Mouse (Mus musculus): Measurements from ENCODE around the gene Ephx1. TPM values are rescaled to one million over a fixed set of nuclear protein-coding genes. Genes with fewer than 3 reads are reported as not detected.

Gene Ephx1
- polyA plus RNA-seq, 1 experiment from 2014 or later: 3.8 TPM

DNA sequence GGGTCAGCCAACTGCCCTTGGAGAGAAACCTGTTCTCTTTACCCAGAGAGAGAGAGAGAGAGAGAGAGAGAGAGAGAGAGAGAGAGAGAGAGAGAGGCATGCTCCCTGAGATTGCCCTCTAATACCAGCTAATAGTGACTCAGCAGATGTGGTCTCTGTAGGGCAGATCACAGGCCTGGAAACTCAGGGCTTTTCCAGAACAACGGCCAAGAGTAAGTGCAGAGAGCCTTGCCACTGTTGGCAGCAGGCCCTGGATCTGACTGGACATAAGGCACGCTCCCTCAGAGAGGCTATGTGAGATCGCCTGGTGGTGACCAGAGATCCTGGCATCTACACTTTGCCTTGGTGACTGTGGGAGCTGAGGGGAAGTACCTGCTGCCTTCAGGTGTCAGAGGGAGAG lies 10.9 kb downstream of the Ephx1 start:
- no peaks in the 10 kb centered on the region for H3K27me3 ChIP-seq (ENCODE audit: control insufficient read depth, insufficient read depth, low read length)
- 0 out of 2 replicates have a peak, but pooled peaks have one; percentile 17 for ATAC-seq (ENCODE audit: low FRiP score, low TSS enrichment)
- H3K4me1 ChIP-seq (ENCODE audit: control insufficient read depth, insufficient read depth, low read length): 0 out of 2 replicates have a peak, but pooled peaks cover 4% of the 10 kb centered on the region
- no peak overlapping the region for H3K9ac ChIP-seq (ENCODE audit: low read depth, low read length)
- H3K36me3 ChIP-seq (ENCODE audit: control insufficient read depth, insufficient read depth, low read length): no peaks in the 10 kb centered on the region
- H3K27ac ChIP-seq (ENCODE audit: low read depth, low read length): no peak overlapping the region
- WGBS: 70% methylated on average over 3 of the region's 3 CpGs
- no peak overlapping the region for H3K4me3 ChIP-seq (ENCODE audit: low read length)
- no peaks in the 10 kb centered on the region for H3K9me3 ChIP-seq (ENCODE audit: control insufficient read depth, low read length)
- no peak overlapping the region for H3K4me2 ChIP-seq (replicated peaks; ENCODE audit: low read depth, low read length)

DNA sequence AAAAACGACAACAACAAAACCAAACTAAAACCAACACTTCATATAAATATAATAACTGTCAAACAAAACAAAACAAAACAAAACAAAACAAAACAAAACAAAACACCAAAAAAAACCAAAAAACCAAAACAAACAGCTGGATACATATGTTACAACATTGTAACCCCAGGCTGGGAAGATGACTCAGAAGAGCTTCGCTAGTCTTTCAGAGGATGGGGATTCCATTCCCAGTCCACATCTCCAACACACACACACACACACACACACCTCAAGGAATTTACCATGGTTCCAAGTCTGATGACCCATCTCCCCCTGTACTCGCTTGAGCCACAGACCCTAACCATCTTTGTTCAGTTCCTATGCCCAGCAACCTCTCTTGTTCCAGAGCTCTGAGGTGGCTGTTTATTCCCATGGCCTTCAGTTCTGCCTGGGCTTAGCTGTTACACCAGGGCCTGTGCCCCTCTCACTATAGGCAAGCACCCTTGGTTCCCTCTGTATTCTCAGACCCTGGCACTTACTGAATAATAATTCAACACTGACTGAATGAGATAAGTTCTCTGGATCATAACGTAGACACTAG lies 11.6 kb downstream of the Ephx1 start:
- no peak for ATAC-seq (ENCODE audit: low FRiP score, low TSS enrichment)

DNA sequence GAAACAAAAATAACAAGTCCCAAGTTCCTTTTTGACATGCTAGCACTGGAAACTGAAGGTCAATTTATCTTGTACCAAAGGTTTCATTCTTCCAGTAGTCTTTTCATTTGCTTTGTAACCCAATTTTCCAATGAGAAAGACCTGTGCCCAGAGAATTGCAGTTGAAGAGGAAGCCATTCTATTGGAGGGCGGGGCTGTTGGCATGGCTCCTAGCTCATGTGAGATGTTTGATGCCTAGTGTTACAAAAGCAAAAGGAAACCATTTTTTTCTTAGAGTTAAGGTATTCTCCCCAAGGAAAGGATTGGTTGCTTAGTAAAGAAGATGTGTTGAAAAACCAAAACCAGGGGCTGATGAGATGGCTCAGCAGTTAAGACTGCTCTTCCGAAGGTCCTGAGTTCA lies 12.4 kb downstream of the Ephx1 start:
- WGBS: 96% methylated on average over 2 of the region's 2 CpGs
- Histone ChIP-seq H3K27me3 (ENCODE audit: control insufficient read depth, insufficient read depth, low read length) (no peaks in the 10 kb centered on the region), H3K9me3 (ENCODE audit: control insufficient read depth, low read length) (no peaks in the 10 kb centered on the region), H3K27ac (ENCODE audit: low read depth, low read length) (no peak overlapping the region), H3K36me3 (ENCODE audit: control insufficient read depth, insufficient read depth, low read length) (no peaks in the 10 kb centered on the region), H3K4me2 (replicated peaks; ENCODE audit: low read depth, low read length) (no peak overlapping the region), H3K4me1 (ENCODE audit: control insufficient read depth, insufficient read depth, low read length) (0 out of 2 replicates have a peak, but pooled peaks cover 4% of the 10 kb centered on the region), H3K4me3 (ENCODE audit: low read length) (no peak overlapping the region), H3K9ac (ENCODE audit: low read depth, low read length) (no peak overlapping the region)
- no peak for ATAC-seq (ENCODE audit: low FRiP score, low TSS enrichment)

More for the DNA sequence above, 11.6 kb downstream of the Ephx1 start:
- 93% methylated on average over 4 of the region's 4 CpGs for WGBS
- Histone ChIP-seq H3K27me3 (ENCODE audit: control insufficient read depth, insufficient read depth, low read length) (no peaks in the 10 kb centered on the region), H3K27ac (ENCODE audit: low read depth, low read length) (no peak overlapping the region), H3K4me1 (ENCODE audit: control insufficient read depth, insufficient read depth, low read length) (0 out of 2 replicates have a peak, but pooled peaks cover 4% of the 10 kb centered on the region), H3K36me3 (ENCODE audit: control insufficient read depth, insufficient read depth, low read length) (no peaks in the 10 kb centered on the region), H3K4me2 (replicated peaks; ENCODE audit: low read depth, low read length) (no peak overlapping the region), H3K9ac (ENCODE audit: low read depth, low read length) (no peak overlapping the region), H3K4me3 (ENCODE audit: low read length) (no peak overlapping the region), H3K9me3 (ENCODE audit: control insufficient read depth, low read length) (no peaks in the 10 kb centered on the region)

DNA sequence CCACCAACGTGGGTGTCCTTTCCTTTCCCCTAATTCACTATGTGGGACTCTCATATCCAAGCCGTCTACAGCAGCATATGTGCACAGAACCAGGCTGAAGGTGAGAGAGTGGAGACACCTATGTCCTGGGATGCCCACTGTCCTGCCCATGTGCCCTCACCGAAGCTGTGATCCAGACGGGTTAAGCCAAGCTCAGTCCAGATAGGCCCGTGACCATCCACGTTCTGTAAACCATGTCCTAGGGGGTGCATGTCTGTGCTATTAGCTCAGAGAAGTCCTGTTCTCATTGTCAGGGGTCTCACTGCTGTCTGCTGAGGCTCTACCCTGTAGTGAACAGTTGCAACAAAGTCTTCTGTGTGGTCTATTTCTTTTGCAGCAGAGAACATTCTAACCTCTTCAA lies 12.9 kb downstream of the Ephx1 start:
- WGBS: 85% methylated on average over 6 of the region's 6 CpGs
- H3K27me3 ChIP-seq (ENCODE audit: control insufficient read depth, insufficient read depth, low read length): no peaks in the 10 kb centered on the region
- ATAC-seq (ENCODE audit: low FRiP score, low TSS enrichment): no peak

DNA sequence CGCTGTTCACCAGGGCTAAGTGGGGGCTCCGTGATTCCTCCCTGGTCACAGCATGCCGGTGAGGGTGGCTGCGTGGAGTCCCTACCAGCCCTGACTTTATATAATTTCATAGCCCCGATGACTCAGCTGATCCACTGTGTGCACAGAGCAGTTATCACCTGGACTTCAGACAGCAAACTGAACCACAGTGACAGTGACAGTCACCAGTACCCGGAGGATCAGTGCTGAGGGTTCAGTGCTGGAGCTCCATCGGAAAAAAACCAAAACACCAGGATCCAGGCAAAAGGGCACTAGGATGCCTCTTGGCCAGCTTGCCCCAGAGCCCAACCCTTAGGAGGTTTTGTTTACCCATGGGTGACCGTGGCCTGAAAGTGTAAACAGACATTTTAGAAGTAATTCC lies 15.4 kb downstream of the Ephx1 start:
- H3K27me3 ChIP-seq (ENCODE audit: control insufficient read depth, insufficient read depth, low read length): no peaks in the 10 kb centered on the region
- ATAC-seq (ENCODE audit: low FRiP score, low TSS enrichment): no peak
- no peak overlapping the region for H3K9ac ChIP-seq (ENCODE audit: low read depth, low read length)
- no peak overlapping the region for H3K27ac ChIP-seq (ENCODE audit: low read depth, low read length)
- H3K4me2 ChIP-seq (replicated peaks; ENCODE audit: low read depth, low read length): no peak overlapping the region
- H3K4me3 ChIP-seq (ENCODE audit: low read length): no peak overlapping the region
- no peaks in the 10 kb centered on the region for H3K36me3 ChIP-seq (ENCODE audit: control insufficient read depth, insufficient read depth, low read length)
- H3K4me1 ChIP-seq (ENCODE audit: control insufficient read depth, insufficient read depth, low read length): peaks cover 11% of the 10 kb centered on the region
- no peaks in the 10 kb centered on the region for H3K9me3 ChIP-seq (ENCODE audit: control insufficient read depth, low read length)
- 89% methylated on average over 8 of the region's 8 CpGs for WGBS

More for the DNA sequence above, 12.9 kb downstream of the Ephx1 start:
- no peaks in the 10 kb centered on the region for H3K9me3 ChIP-seq (ENCODE audit: control insufficient read depth, low read length)
- no peak overlapping the region for H3K9ac ChIP-seq (ENCODE audit: low read depth, low read length)
- no peak overlapping the region for H3K27ac ChIP-seq (ENCODE audit: low read depth, low read length)
- no peaks in the 10 kb centered on the region for H3K36me3 ChIP-seq (ENCODE audit: control insufficient read depth, insufficient read depth, low read length)
- H3K4me1 ChIP-seq (ENCODE audit: control insufficient read depth, insufficient read depth, low read length): 0 out of 2 replicates have a peak, but pooled peaks cover 4% of the 10 kb centered on the region
- no peak overlapping the region for H3K4me3 ChIP-seq (ENCODE audit: low read length)
- no peak overlapping the region for H3K4me2 ChIP-seq (replicated peaks; ENCODE audit: low read depth, low read length)

DNA sequence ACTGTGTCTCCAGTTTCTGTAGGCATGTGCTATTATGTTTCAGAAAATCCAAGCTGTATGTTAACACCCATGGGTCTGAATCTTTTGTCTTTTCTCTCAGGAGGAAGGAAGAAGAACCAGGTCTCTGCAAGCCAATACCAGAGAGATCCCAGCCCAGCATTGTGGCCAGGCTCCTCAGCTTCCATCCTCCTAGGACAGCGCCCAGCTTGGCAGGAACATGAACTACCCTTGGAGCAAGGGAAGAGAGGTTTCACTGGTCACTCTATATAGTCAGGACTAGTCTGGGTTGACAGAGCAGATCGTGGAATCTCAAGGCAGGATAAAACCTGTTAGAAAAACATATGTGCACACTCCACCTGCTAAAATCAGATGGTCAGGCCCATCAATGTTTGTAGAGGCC lies 16.9 kb downstream of the Ephx1 start:
- Histone ChIP-seq H3K9me3 (ENCODE audit: control insufficient read depth, low read length) (no peaks in the 10 kb centered on the region), H3K9ac (ENCODE audit: low read depth, low read length) (no peak overlapping the region), H3K4me3 (ENCODE audit: low read length) (no peak overlapping the region), H3K4me1 (ENCODE audit: control insufficient read depth, insufficient read depth, low read length) (peaks cover 12% of the 10 kb centered on the region), H3K4me2 (replicated peaks; ENCODE audit: low read depth, low read length) (no peak overlapping the region), H3K27me3 (ENCODE audit: control insufficient read depth, insufficient read depth, low read length) (no peaks in the 10 kb centered on the region), H3K36me3 (ENCODE audit: control insufficient read depth, insufficient read depth, low read length) (no peaks in the 10 kb centered on the region), H3K27ac (ENCODE audit: low read depth, low read length) (no peak overlapping the region)
- ATAC-seq (ENCODE audit: low FRiP score, low TSS enrichment): no peak
- WGBS: 77% methylated on average over 2 of the region's 2 CpGs

DNA sequence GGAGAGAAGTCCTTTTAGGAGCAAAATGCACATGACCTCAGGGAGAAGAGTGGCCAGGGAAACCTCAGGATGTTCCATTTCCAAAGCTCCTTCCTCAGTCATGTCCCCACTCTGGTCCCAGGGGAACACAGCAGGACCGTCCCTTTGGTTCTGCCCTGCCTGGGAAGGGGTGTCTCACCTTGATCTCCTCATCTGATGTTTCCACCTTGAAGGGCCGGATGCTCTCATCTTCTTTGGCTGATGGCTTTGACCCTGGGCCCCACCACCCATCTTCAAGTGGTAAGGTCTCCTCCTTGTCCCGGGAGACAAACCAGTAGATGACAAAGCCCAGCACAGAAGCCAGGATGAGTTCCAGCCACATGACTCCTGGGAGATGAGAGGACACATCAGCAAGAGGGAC lies 19.1 kb downstream of the Ephx1 start:
- Histone ChIP-seq H3K9me3 (ENCODE audit: control insufficient read depth, low read length) (no peaks in the 10 kb centered on the region), H3K4me1 (ENCODE audit: control insufficient read depth, insufficient read depth, low read length) (peaks cover 12% of the 10 kb centered on the region), H3K36me3 (ENCODE audit: control insufficient read depth, insufficient read depth, low read length) (no peaks in the 10 kb centered on the region), H3K9ac (ENCODE audit: low read depth, low read length) (no peak overlapping the region), H3K27ac (ENCODE audit: low read depth, low read length) (no peak overlapping the region), H3K4me3 (ENCODE audit: low read length) (no peak overlapping the region), H3K27me3 (ENCODE audit: control insufficient read depth, insufficient read depth, low read length) (no peaks in the 10 kb centered on the region), H3K4me2 (replicated peaks; ENCODE audit: low read depth, low read length) (no peak overlapping the region)
- ATAC-seq (ENCODE audit: low FRiP score, low TSS enrichment): no peak
- WGBS: 80% methylated on average over 3 of the region's 3 CpGs

DNA sequence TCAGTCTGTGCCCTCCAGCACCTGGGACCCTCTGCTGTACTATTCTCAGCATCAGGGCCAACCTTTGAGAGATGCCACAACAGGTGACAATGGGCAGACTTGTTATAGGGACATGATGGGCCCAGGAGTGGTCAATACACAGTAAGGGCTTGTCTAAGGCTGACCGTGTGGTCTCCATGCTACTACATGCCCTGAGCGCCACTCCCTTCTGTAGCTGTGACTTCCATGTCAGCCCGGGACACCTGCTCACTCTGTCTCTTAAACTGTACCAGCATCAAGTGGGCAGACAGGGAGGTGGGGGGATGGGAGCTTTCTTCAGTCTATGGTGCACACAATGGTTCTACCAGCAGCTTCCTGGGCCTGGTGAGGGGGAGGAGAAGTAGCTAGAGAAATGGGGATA lies 19.5 kb downstream of the Ephx1 start:
- Histone ChIP-seq H3K27ac (ENCODE audit: low read depth, low read length) (no peak overlapping the region), H3K4me1 (ENCODE audit: control insufficient read depth, insufficient read depth, low read length) (peaks cover 12% of the 10 kb centered on the region), H3K9me3 (ENCODE audit: control insufficient read depth, low read length) (no peaks in the 10 kb centered on the region), H3K27me3 (ENCODE audit: control insufficient read depth, insufficient read depth, low read length) (no peaks in the 10 kb centered on the region), H3K36me3 (ENCODE audit: control insufficient read depth, insufficient read depth, low read length) (no peaks in the 10 kb centered on the region), H3K4me3 (ENCODE audit: low read length) (no peak overlapping the region), H3K4me2 (replicated peaks; ENCODE audit: low read depth, low read length) (no peak overlapping the region), H3K9ac (ENCODE audit: low read depth, low read length) (no peak overlapping the region)
- WGBS: 80% methylated on average over 3 of the region's 3 CpGs
- 0 out of 2 replicates have a peak, but pooled peaks have one; percentile 20 for ATAC-seq (ENCODE audit: low FRiP score, low TSS enrichment)

DNA sequence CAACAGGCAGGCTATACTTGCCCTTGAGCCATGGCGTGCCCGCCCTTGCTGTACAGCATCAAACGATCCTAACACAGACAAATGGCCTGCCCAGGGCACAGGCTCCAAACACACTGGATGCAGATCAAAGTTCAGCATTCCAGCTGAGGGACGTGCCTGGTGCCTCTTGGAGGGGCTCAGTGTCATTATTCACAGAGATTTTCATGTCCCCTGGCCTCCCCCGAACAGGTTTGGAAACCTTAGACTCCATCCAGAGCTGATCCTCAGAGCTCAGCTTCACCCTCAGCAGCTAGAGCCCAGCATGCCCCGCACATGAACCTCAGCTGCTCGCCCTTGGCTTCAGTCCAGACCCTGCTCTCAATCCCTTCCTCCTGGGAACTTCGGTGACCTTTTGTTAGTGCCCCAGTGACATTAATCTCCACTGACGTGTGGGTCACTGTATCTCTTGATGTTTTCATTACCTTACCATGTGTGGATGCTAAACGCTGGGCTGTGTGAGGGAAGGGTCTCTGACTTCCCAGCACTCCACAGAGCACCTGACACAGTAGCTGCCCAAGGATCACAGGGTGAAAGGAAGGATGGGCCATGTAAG lies 20.1 kb downstream of the Ephx1 start:
- Histone ChIP-seq H3K27ac (ENCODE audit: low read depth, low read length) (no peak overlapping the region; the same call in 1 of the 2 replicates), H3K4me2 (replicated peaks; ENCODE audit: low read depth, low read length) (no peak overlapping the region), H3K27me3 (ENCODE audit: control insufficient read depth, insufficient read depth, low read length) (no peaks in the 10 kb centered on the region), H3K4me1 (ENCODE audit: control insufficient read depth, insufficient read depth, low read length) (peaks cover 12% of the 10 kb centered on the region), H3K9ac (ENCODE audit: low read depth, low read length) (no peak overlapping the region), H3K4me3 (ENCODE audit: low read length) (no peak overlapping the region), H3K36me3 (ENCODE audit: control insufficient read depth, insufficient read depth, low read length) (no peaks in the 10 kb centered on the region), H3K9me3 (ENCODE audit: control insufficient read depth, low read length) (no peaks in the 10 kb centered on the region)
- 3% methylated on average over 10 of the region's 10 CpGs for WGBS
- peak; percentile 91 for ATAC-seq (ENCODE audit: low FRiP score, low TSS enrichment)
